Mouse (Mus musculus) ES-Bruce4 (cell line): ENCODE results near the gene Stn1.

ENCODE experiments used
- EP300 ChIP-seq: IDR thresholded peaks from 2 replicates; pipeline ENCODE4 v1.6.1; 2011; ENCODE audit warnings: low read depth, low read length; ENCODE audit not compliant: insufficient read depth
- POLR2A ChIP-seq: IDR thresholded peaks from one replicate; pipeline ENCODE4 v1.8.1; 2011; ENCODE audit warnings: low read length; ENCODE audit not compliant: insufficient read depth

GRCm38 (mm10) chr19:47483346-47483745 lies 54.0 kb downstream of the Stn1 start:
- no peak for TF ChIP-seq POLR2A
- no peak for TF ChIP-seq EP300
